Mouse (Mus musculus) intestine, embryonic 14.5 days (tissue): Measurements from ENCODE around the gene Glrx5. TPM values are rescaled to one million over a fixed set of nuclear protein-coding genes. Genes with fewer than 3 reads are reported as not detected.

Source experiments
- ATAC-seq: fragments of 200-750 bp; cut with Nextera tagmentation; replicated peaks from 2 replicates; pipeline ENCODE4 v1.8.0; 2017; ENCODE audit warnings: low read depth, moderate number of reproducible peaks, moderate TSS enrichment, moderate library complexity; ENCODE audit not compliant: low FRiP score, low TSS enrichment
- DNase-seq: peaks from one replicate; pipeline ENCODE4 v3.0.0-alpha.2; 2018; ENCODE audit warnings: low spot score
- H3K27ac ChIP-seq: fragments of 300-500 bp; sonication (generic); 2 replicates; pipeline ENCODE4 v1.5.1; 2014; ENCODE audit warnings: low read depth, mild to moderate bottlenecking, control low read depth
- H3K27me3 ChIP-seq: fragments of 300-500 bp; sonication (generic); replicated peaks from 2 replicates; pipeline ENCODE4 v1.6.1; 2014; ENCODE audit warnings: low read length, control low read depth; ENCODE audit not compliant: control insufficient read depth, insufficient read depth
- H3K36me3 ChIP-seq: fragments of 300-500 bp; sonication (generic); 2 replicates; pipeline ENCODE4 v1.6.1; 2014; ENCODE audit warnings: low read length, control low read depth; ENCODE audit not compliant: control insufficient read depth, insufficient read depth
- H3K4me1 ChIP-seq: fragments of 300-500 bp; sonication (generic); replicated peaks from 2 replicates; pipeline ENCODE4 v1.6.1; 2014; ENCODE audit warnings: low read length, control low read depth, mixed read lengths; ENCODE audit not compliant: control insufficient read depth, insufficient read depth
- H3K4me2 ChIP-seq: fragments of 300-500 bp; sonication (generic); 2 replicates; pipeline ENCODE4 v1.6.1; 2014; ENCODE audit warnings: low read length
- H3K4me3 ChIP-seq: fragments of 300-500 bp; sonication (generic); 2 replicates; pipeline ENCODE4 v1.5.1; 2014; ENCODE audit warnings: low read depth, low read length, control low read depth, mixed read lengths
- H3K9ac ChIP-seq: fragments of 300-500 bp; sonication (generic); 2 replicates; pipeline ENCODE4 v1.6.1; 2014; ENCODE audit warnings: mild to moderate bottlenecking, low read length
- H3K9me3 ChIP-seq: fragments of 300-500 bp; sonication (generic); 2 replicates; pipeline ENCODE4 v1.6.1; 2016; ENCODE audit warnings: low read length, control low read depth; ENCODE audit not compliant: control insufficient read depth
- WGBS: fragments of 180-500 bp; shearing (Covaris S2); extraction: QIAGEN DNeasy Blood & Tissue Kit; methylation state at CpG from one replicate; pipeline ENCODE4 v1.1.7; 2014; 5-methylcytosine and 5-hydroxymethylcytosine counted together
- polyA plus RNA-seq: library from polyadenylated mRNA; unstranded; fragments of >200 nt; fragmentation: Nextera tagmentation; extraction: Ambion mirVana; gene quantifications from 2 replicates; pipeline ENCODE4 v1.2.1, GENCODE M21; 2014

Glrx5 gene
- polyA plus RNA-seq, 1 experiment from 2014 or later = 193 TPM

GRCm38 (mm10) chr12:105031081-105032058 is 1.1 kb upstream of the Glrx5 start:
- H3K27ac ChIP-seq = peak overlapping the region; percentile 61
- H3K9me3 ChIP-seq = no peaks in the 10 kb centered on the region
- WGBS = 9% methylated on average over 37 of the region's 37 CpGs
- peaks cover 27% of the 10 kb centered on the region for H3K4me1 ChIP-seq
- peak overlapping the region; percentile 98 for H3K4me3 ChIP-seq
- H3K9ac ChIP-seq = peak overlapping the region; percentile 81
- H3K36me3 ChIP-seq = peaks cover 16% of the 10 kb centered on the region
- ATAC-seq (no peak), DNase-seq (peak; percentile 61)
- peak overlapping the region; percentile 92 for H3K4me2 ChIP-seq
- no peaks in the 10 kb centered on the region for H3K27me3 ChIP-seq

GRCm38 (mm10) chr12:105032832-105033775 is 616 bp downstream of the Glrx5 start:
- Histone ChIP-seq H3K9me3 (no peaks in the 10 kb centered on the region), H3K36me3 (peaks cover 16% of the 10 kb centered on the region), H3K4me3 (peak overlapping the region; percentile 90), H3K9ac (peak overlapping the region; percentile 78), H3K27me3 (no peaks in the 10 kb centered on the region), H3K27ac (peak overlapping the region; percentile 57), H3K4me2 (peak overlapping the region; percentile 93), H3K4me1 (peaks cover 27% of the 10 kb centered on the region)
- no peak for DNase-seq
- WGBS = 3% methylated on average over 45 of the region's 45 CpGs
- peak; percentile 50; the same call in 1 of the 2 replicates for ATAC-seq

GRCm38 (mm10) chr12:105034130-105034769 is 1.8 kb downstream of the Glrx5 start:
- H3K9ac ChIP-seq = peak overlapping the region; percentile 78; the same call in 1 of the 2 replicates
- no peaks in the 10 kb centered on the region for H3K9me3 ChIP-seq
- DNase-seq = no peak
- WGBS = 62% methylated on average over 14 of the region's 14 CpGs
- H3K27me3 ChIP-seq = no peaks in the 10 kb centered on the region
- no peak for ATAC-seq
- H3K4me2 ChIP-seq = peak overlapping the region; percentile 93
- H3K36me3 ChIP-seq = peaks cover 14% of the 10 kb centered on the region
- no peak overlapping the region for H3K27ac ChIP-seq
- H3K4me3 ChIP-seq = peak overlapping the region; percentile 90; the same call in 1 of the 2 replicates
- peaks cover 39% of the 10 kb centered on the region for H3K4me1 ChIP-seq

DNA sequence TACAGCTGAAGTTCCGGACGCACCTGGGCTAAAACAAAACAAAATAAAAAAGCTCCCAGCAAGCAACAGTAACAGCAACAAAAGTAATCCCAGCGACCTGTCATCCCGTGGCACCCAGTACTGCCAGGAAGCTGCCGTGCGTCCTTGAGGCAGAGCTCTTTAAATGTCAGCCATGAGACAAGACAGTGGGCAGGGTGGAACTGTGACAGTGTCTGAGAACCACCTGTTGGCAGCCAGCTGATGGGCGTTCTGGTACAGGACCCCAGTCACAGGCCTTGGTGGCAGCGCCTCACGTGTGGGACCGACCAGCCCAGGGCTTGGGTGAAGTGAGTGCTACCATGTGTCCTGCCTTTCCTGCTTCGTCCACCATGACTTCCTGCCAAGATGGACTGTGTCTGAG is 5.7 kb downstream of the Glrx5 start:
- H3K27ac ChIP-seq = peak overlapping the region; percentile 14; the same call in 1 of the 2 replicates
- H3K4me3 ChIP-seq = no peak overlapping the region
- H3K4me1 ChIP-seq = peaks cover 39% of the 10 kb centered on the region
- WGBS = 79% methylated on average over 11 of the region's 11 CpGs
- peaks cover 25% of the 10 kb centered on the region for H3K36me3 ChIP-seq
- H3K27me3 ChIP-seq = no peaks in the 10 kb centered on the region
- H3K9me3 ChIP-seq = no peaks in the 10 kb centered on the region
- no peak overlapping the region for H3K9ac ChIP-seq
- H3K4me2 ChIP-seq = no peak overlapping the region
- DNase-seq (no peak), ATAC-seq (no peak)

- H3K9ac ChIP-seq = no peak overlapping the region
- H3K4me2 ChIP-seq = no peak overlapping the region
- H3K27me3 ChIP-seq = no peaks in the 10 kb centered on the region
- H3K4me3 ChIP-seq = no peak overlapping the region
- 50% methylated on average over 7 of the region's 7 CpGs for WGBS
- H3K4me1 ChIP-seq = peaks cover 32% of the 10 kb centered on the region
- ATAC-seq = no peak
- peak overlapping the region; percentile 14; the same call in 1 of the 2 replicates for H3K27ac ChIP-seq
- no peak for DNase-seq
- no peaks in the 10 kb centered on the region for H3K9me3 ChIP-seq
- H3K36me3 ChIP-seq = peaks cover 32% of the 10 kb centered on the region
These were observed 6.4 kb downstream of the Glrx5 start for GRCm38 (mm10) chr12:105038918-105039317.

DNA sequence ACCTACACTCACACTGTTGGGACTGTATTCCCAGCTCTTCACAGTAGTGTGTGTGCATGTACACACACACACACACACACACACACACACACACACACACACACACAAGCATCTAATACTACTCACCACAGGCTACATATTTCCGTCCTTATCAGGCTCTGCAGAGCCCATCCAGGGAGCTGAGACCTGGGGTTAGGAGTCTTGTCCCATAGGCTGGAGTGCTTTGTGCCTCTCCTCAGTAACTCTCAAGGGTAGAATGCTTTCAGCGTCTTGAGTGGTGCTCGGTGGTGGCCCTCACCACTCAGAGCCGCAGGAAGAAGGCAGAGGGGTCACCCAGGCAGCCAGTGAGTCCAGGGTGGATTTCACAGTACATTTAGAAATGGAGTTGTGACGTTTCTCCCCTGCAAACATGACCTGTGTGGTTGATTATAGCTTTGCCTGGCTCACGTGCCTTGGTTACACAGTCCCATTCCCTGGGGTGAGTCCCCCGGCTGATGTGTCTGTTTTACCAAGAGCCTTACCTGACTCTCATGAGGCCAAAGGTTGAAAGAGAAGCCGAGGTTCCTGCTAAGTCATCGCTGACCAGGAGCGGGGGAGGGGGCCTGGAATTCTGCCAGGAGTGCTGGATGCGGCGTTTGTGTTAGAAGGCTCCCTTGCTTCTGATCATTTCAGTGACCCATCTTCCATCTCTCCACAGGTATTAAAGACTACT is 7.2 kb downstream of the Glrx5 start:
- no peaks in the 10 kb centered on the region for H3K9me3 ChIP-seq
- H3K4me3 ChIP-seq = no peak overlapping the region
- H3K9ac ChIP-seq = no peak overlapping the region
- H3K4me2 ChIP-seq = no peak overlapping the region
- DNase-seq (peak; percentile 63), ATAC-seq (peak; percentile 9; the same call in 1 of the 2 replicates)
- H3K27me3 ChIP-seq = no peaks in the 10 kb centered on the region
- peaks cover 25% of the 10 kb centered on the region for H3K4me1 ChIP-seq
- 41% methylated on average over 12 of the region's 12 CpGs for WGBS
- H3K27ac ChIP-seq = 0 out of 2 replicates have a peak overlapping the region, but pooled peaks have one; percentile 43
- H3K36me3 ChIP-seq = peaks cover 33% of the 10 kb centered on the region

GRCm38 (mm10) chr12:105040950-105041349 is 8.5 kb downstream of the Glrx5 start:
- Histone ChIP-seq H3K27ac (no peak overlapping the region), H3K36me3 (peaks cover 33% of the 10 kb centered on the region), H3K9ac (no peak overlapping the region), H3K4me3 (no peak overlapping the region), H3K4me1 (peaks cover 22% of the 10 kb centered on the region), H3K9me3 (no peaks in the 10 kb centered on the region), H3K27me3 (no peaks in the 10 kb centered on the region), H3K4me2 (no peak overlapping the region)
- DNase-seq (no peak), ATAC-seq (no peak)
- WGBS = 95% methylated on average over 7 of the region's 7 CpGs
